Mouse (Mus musculus) hematopoietic stem cell, adult 5-6 weeks (primary cell): Measurements from ENCODE around the gene Mup6. TPM values are rescaled to one million over a fixed set of nuclear protein-coding genes. Genes with fewer than 3 reads are reported as not detected.
"Not testable (repeated sequence)": the region's sequence is repeated elsewhere in the genome, so short reads cannot be mapped to it uniquely, and the experiment has no call there.

Experiments
- ATAC-seq, 2 experiments: fragments of 125-278 bp in 1 of 2; replicated peaks in 1 of 2; 2 replicates each; pipeline ENCODE4 v1.8.0; 2016 to 2017; ENCODE audit warnings: inconsistent platforms in 2 of 2, mild to moderate bottlenecking in 2 of 2, moderate number of reproducible peaks in 2 of 2, low read depth in 1 of 2, moderate TSS enrichment in 1 of 2; ENCODE audit not compliant: low FRiP score in 2 of 2, poor library complexity in 2 of 2, severe bottlenecking in 2 of 2, insufficient read depth in 1 of 2, low TSS enrichment in 1 of 2
- total RNA-seq: library from RNA; stranded (forward); fragments of 172-1452, 232-1000 nt; gene quantifications from 2 replicates; pipeline ENCODE4 v1.2.3, GENCODE M21; 2017

The Mup6 gene
- not detected in 2 replicates for total RNA-seq

GRCm38 (mm10) chr4:59963405-59964344 is at the start of gene Mup6:
Gene Mup6 (plus strand): TSS chr4:59964294.
- ATAC-seq, result no peak

- ATAC-seq, result 0 out of 4 replicates have a peak, but pooled peaks of 1 of the 2 experiments have one; percentile 5
Observed at GRCm38 (mm10) chr4:59914608-59915403, 49.3 kb upstream of the Mup6 start, which contains the start of gene Slc46a2. Gene Slc46a2 (minus strand): TSS chr4:59915056.

- no peak for ATAC-seq
Observed at GRCm38 (mm10) chr4:59917966-59918365, 46.1 kb upstream of the Mup6 start.

DNA sequence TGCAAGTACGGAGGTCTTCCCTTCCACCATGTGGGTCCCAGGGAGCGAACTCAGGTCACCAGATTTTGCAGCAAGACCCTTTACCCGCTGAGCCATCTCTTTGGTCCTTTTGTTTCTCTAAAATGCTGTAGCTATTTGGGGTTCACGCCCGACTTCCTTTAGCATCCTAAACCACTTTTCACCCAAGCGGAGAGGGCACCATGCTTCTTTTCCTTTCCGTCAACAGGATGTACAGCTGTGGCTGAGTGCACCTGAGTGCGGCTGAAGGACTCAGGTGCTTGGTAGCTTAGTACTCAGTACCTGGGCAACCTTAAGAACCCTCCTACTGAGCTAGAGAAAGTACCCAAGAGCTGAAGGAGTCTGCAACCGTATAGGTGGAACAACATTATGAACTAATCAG is 39.0 kb upstream of the Mup6 start:
- ATAC-seq, result no peak

DNA sequence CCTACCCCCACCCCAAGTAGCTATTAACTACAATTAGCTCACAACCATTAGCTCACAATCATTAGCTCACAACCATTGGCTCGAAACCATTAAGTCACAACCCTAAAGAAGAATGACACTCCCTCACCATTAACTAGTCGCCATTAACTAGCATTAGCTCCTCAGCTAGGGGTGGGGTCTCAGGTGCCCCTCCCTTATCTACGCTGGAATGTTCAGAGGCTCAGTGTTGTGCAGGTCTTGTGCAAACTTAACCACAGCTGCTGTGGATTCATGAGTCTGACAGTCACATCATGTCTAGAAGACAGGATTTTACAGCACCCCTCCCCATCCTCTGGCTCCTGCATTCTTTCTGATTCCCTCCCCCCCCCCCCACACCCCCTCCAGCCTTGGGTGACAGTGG is 36.4 kb upstream of the Mup6 start:
- ATAC-seq, result no peak

DNA sequence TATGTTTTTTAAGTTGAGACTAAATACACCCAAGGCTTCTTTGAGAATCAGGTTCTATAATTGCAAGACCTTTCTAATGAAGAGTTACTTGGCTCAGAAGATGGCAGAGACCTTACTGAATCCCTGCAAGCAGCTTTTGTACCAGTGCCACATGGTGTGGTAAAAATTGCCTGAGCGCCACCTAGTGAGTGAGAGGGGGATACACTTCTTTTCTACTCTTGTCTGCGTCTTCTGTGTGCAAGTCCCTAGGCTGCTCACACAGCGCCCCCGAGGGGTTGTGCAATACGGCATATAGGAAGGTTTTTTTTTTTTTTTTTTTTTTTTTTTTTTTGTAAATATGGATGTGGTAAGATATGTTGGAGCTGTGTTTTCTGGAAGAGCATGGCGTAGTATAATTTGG is 35.7 kb upstream of the Mup6 start:
- peak; percentile 95 to 96 for ATAC-seq

- peak; percentile 78 to 84; a peak in 3 of 4 replicates for ATAC-seq
Observed at GRCm38 (mm10) chr4:59932505-59933281, 31.4 kb upstream of the Mup6 start.

GRCm38 (mm10) chr4:59937543-59937942 is 26.6 kb upstream of the Mup6 start:
- no peak for ATAC-seq

GRCm38 (mm10) chr4:59960610-59961009 is 3.5 kb upstream of the Mup6 start, which contains the start of gene Mup4:
Gene Mup4 (minus strand): TSS chr4:59960710.
- ATAC-seq, result no peak

DNA sequence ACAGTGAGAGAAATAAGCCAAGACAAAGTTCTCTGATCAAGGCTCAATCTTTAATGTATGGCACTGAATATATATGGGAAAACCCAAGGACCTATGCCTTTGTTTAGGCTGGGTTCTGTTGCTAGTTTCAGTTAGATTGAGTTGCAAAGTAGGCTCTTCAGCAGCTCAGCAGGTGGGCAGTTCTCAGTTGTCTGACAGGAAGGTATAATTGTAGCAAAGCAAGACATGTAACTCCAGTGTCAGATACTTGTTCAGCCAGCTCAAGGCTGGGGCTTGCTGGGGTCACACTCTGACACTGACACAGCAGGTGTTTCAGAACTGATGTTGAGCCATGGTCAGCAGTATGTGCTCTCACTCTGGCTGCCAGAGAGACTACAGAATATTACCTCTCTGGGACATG is 33.8 kb downstream of the Mup6 start:
- not testable (repeated sequence) for ATAC-seq

DNA sequence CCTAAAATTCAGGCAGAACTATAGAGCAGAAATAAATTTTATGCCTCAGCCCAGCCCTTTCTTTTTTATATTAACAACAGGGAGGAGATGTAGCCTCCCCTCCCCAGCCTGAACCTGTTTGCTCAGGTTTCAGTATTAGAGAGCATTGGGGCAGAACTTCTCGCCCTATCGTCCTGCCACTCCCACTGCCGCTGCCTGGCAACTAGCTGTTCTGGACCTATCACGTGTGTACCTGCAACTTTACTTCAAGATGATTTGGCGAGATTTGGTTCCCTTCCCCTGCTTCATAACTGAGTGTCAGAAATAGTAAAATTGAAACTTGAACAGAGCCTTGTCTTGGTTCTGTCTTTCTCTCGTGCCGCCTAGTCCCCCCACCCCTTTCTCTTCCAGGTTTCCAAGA is 56.0 kb downstream of the Mup6 start:
- not testable (repeated sequence) for ATAC-seq

GRCm38 (mm10) chr4:60029334-60030111 is 65.4 kb downstream of the Mup6 start:
- ATAC-seq, result not testable (repeated sequence)

Other genes starting within 250 kb of the Mup6 start
- gene Inip, start 162.7 kb upstream of the Mup6 start, total RNA-seq, result 48.5 and 65.8 TPM in 2 replicates
- 42.3 and 45.7 TPM in 2 replicates for gene Snx30, start 158.5 kb upstream of the Mup6 start, total RNA-seq
- not detected in 2 replicates for gene Slc46a2, start 49.2 kb upstream of the Mup6 start, total RNA-seq
- gene Mup4, start 3.6 kb upstream of the Mup6 start, total RNA-seq, result not detected in 2 replicates
- gene Mup7, start 106.2 kb downstream of the Mup6 start, total RNA-seq, result not detected in 2 replicates
- gene Mup2, start 190.0 kb downstream of the Mup6 start, total RNA-seq, result not detected in 2 replicates